Mouse (Mus musculus) megakaryocyte, adult 5-6 weeks (primary cell): ENCODE data around the gene Lmbr1l. TPM values are rescaled to one million over a fixed set of nuclear protein-coding genes. Genes with fewer than 3 reads are reported as not detected.

Source experiments
- ATAC-seq: 2 replicates; pipeline ENCODE4 v1.8.0; 2016; ENCODE audit warnings: mild to moderate bottlenecking, inconsistent platforms; ENCODE audit not compliant: poor library complexity, severe bottlenecking
- total RNA-seq, 2 experiments: library from RNA; stranded (forward) in 1 of 2; stranded (reverse) in 1 of 2; fragments of 153-499, 151-499 nt in 1 of 2; fragments of 221-1000, 200-1000 nt in 1 of 2; gene quantifications; 2 replicates each; pipeline versions ENCODE4 v1.2.3 to v1.2.4; 2015 to 2017

The Lmbr1l gene
- total RNA-seq, 2 experiments from 2014 or later = 11.1 to 28.8 TPM

DNA sequence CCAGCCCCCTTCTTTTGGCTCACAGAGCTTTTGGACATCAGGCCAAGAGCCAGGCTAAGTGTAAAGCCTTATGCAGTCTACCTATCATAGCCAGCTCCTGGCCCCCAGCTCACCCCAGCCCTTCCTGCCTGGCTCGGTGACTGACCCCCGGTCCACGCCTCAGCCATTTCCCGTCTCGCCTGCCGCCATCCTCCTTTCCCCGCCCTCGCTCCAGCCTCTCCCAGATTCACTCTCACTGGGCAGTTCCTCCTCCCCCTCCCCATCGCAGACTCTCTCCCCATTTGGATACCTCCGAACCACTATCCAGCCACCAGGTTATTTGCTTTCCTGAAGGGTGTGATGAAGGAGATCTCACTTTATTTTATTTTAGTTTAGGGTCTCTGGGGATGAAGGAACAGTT, 20.5 kb downstream of the Lmbr1l start:
- ATAC-seq = no peak

DNA sequence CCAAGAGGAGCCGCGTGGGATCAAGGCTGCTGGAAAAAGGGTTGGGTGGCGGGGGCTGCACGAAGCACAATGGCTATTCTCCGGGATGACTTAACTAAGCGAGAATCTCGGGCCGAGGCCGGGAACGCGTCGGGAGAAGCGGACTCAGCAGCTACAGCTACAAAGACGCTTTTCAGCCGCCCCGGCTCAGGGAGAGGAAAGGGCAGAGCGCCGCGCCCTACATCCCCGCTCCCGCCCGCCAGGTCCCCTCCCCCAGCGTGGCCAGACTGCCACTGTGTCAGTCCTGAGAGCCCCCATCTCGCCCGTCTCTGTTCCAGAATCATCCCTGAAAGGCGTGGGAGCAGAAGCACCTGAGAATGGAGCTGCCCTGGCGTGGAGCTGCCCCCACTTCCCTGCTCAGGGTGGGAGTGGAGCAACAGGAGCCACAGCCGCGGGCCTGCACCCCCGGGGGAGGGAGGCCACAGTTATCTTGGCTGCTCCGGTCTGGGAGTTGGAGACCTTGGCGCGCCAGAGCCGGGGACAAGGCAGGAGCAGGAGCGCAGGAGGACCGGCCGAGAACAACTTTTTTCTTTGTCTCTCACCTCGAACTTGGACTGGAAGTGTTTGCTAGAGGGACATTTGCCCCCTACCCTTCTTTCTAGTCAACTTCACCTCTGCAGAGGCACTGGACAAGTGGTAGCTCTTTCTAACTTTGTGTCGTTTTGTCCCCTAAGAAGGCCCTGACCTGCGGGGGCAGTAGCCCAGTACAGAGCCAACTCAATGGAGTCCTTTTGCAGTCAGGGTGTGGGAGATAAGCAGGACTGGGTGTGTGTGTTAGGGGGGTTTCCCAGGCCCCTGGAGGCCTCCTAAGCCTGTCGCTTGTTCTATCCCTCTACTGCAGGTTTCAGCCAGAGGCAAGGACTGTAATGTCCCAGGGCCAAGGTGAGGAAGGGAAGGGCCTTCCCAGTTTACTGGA, 22.1 kb downstream of the Lmbr1l start:
- no peak for ATAC-seq

DNA sequence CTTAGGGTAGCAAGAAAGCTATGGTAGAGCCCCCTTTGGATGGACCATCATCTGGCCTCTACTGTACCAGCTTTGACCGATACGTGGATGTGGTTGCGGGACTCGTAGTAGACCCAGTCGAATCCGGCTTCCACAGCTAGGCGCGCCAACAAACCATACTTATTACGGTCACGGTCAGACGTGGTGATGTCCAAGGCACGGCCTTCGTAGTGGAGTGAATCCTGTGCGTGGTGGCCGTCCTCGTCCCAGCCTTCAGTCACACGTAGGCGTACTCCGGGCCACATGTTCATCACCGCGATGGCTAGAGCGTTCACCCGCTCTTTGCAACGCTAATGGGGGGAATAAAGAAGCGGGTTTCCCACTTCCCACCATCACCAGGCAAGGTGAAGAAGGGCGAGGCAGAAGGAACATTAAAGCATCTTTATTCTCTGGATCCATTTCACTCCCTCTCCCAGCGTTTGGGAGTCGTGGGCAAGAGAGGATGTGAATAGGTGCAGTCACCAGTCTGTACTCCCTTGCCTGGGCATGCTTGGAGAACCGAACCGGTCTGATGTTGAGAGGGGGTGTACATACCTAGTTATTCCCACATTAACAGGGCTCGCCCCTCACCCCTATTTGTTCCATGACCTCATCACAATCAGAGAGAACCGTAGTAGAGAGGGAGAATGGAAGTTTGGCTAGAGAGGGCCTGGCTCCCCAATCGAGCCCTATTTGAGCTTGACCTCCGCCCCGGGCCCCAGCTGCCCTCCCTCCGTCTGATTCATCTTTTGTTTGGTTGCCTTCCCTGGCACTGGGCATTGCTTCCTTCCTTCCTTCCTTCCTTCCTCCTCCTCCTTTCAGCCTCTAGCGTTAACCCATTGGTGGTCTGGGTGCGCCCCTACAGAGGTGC, 23.0 kb downstream of the Lmbr1l start:
- ATAC-seq = no peak

DNA sequence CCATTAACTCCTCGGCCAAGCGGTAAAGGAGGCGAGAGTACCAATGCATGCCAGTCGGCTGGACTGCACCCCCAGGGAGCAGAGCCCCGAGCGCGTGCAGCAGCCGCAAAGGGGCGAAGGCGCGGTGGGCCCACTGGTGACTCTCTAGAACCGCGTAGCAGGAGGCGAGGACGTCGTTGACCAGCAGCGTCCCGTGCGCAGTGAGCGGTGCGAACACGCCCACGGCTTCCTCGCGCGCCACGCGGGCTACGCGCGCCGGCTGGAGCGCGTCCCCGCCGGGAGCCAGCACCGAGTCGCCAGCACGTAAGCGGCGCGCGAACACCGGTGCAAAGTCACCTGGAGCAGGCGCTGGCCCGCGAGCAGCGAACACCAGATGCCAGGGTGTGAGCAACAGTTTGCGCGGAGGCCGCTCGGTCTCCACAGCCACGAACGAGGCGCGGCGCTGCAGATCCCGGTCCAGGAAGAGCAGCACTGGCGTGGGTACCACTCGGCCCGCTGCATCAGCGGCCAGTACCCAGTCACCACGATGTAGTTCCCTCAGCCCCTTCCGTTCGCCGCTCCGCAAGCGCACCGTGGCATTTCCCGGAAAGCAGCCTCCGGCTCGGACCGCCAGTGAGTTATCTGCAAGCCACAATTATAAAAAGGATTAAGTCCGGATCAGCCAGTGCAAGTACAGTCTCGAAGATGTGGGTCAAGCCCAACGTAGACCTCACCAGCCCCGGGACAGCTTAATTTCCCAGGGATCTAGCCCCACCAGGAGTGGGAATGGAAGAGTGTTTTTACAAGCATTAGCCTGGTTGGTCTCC, 23.9 kb downstream of the Lmbr1l start, which contains the start of gene Rhebl1:
Rhebl1 (minus strand) TSS at position 601 of the 806 bp plus-strand sequence.
- ATAC-seq = peak; percentile 38

DNA sequence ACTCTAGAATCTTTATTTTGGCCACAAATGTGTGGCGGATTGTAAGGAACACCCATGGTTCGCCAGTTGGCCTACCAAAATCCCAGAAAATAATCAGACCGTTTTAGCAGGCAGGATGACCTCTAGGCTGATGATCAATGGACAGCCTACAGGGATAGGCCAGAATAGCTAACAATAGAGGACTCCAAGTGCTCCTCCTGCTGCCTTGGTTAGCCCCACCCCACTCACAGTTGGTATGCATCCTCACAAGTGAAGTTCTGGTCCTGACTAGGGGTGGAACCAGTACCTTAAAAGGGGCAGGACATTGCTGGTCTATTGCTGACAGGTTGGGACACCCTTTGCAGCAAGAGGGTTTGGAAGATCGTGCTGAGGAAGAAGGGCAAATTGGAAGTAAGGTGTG, 25.0 kb downstream of the Lmbr1l start:
- ATAC-seq = no peak

DNA sequence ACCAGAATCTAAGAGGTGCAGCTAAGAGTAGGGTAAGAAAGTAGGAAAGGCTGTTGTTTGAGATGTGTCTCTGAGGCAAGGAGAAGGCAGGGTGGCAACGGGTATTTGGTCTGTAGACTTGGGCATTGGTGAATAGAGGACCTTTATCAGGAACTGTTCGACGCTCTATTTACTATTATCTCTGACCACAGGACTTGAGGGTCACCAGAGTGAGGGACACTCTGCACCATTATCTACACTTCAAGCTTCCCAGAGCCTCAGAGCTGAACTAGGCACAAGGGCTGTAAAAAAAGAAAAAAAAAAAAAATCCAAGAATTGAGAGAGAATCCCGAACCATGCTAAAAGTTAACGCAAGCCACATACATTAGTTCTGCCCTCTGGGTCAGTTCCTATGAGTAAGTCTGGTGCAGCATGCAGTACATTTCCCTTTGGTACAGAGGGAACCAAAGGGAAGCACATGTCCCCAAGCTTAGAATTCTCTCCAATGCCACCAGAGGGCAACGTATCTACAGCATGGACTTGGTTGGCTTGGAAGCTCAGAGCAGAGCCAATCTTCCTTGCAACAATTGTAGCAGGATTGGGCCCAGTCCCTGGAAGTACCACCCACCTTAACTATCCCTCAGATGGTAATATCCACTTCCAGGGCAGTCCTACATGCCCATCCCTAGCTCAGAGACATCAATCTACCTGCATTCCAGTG, 26.0 kb downstream of the Lmbr1l start:
- peak; percentile 88 for ATAC-seq

DNA sequence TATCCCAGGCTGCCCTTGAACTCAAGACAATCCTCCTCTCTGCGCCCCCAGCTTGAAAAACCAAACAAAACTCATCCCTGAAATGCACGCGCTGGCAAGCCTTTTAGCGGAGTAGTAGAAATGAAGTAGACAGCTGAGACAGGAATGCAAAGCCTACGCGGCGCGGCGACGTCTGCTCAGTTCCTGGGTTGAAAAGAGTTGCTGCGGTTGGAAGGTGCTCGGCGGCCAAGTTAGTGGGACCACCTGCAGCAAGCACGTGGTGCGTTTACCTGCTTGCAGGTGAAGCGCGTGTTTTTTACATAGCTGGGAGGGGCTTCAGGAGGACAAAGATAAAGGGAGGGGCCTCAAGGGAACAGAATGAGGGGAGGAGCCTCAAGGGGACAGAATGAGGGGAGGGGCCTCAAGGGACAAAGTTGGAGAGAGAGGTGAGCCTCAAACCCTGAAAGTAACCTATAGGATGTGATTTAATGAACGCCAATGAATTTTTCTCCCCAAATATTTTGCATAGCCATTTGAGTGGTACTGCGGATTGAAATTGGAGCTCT, 26.8 kb downstream of the Lmbr1l start:
- ATAC-seq = no peak

DNA sequence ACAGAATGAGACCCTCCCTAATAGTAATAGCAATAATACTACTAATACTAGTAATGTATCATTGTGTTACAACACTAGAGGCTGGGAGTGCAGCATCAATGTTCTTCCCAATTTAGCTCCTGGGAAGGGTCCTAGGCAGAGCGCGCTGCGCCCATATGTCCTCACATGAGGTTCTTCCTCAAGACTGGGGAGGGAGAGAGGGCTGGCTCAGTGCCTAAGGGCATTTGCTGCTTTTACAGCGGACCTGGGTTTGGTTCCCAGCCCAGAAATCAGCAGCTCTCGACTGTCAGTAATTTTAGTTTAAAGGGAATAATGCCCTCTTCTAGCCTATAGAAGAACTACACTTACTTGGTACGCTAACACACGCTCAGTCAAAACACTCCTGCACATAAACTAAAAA, 30.5 kb downstream of the Lmbr1l start:
- no peak for ATAC-seq

DNA sequence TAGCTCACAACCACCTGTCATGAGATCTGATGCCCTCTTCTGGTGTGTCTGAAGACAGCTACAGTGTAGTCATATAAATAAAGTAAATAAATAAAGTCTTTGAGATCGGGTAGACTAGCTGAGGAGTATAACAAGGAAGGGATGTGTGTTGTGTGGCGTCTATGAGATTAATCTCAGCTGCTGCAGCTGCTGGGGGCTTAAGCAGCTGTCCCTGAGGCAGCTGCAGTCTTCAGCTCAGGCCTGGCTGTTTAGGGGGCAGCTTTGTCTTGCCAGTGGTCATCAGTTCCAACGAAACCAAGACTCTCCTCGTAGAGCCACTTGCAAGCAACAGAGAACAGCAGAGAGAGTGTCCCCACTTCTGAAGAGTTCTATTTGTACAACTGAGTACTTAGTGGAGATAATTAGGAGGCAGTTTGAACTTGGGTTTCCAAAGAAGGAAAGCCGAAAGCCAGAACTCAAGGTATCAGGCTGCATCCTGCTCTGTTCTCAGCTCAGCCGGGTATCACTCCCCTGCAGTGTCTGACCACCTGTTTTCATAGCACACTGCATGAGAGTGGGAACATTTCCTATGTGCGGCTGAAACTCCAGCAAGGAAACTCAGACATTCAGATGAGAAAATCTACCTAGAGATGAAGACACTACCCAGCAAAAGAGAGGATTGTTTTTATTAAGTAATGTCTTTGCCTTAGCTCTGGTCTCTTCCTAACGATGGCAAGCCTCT, 31.2 kb downstream of the Lmbr1l start:
- no peak for ATAC-seq

DNA sequence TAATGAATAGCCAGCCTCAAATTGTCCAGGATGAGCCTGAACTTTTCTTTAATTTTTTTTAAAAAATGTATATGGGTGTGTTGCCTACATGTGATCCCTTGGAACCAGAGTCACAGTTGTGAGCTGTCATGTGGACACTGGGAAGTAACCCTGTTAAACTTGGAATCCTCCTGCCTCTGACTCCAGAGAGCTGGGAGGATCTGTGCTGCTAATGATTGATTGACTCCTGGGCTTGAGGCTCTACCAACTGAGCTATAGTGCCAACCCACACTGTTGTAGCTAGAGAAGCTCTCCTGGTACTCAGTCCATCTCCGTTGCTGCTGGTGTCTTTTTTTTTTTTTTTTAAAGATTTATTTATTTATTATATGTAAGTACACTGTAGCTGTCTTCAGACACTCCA, 33.9 kb downstream of the Lmbr1l start:
- ATAC-seq = no peak

DNA sequence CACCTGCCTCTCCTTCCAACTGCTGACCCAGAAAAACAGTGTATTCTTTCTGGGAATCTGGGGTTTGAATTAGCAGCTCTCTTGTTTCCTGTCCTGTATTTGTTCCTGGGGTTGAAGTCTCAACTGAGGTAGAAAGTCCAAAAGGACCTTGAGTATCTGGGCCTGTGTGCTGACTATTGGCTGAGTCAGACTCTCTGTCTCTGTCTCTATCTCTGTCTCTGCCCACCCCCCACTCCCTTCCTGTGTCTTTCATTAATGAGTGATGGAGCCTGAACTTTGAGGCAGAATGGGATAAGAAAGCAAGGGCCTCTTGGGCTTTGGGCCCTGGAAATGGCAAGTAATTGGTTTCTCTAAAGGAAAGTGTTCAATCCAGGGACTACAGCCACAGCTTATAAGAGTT, 34.4 kb downstream of the Lmbr1l start:
- no peak for ATAC-seq

DNA sequence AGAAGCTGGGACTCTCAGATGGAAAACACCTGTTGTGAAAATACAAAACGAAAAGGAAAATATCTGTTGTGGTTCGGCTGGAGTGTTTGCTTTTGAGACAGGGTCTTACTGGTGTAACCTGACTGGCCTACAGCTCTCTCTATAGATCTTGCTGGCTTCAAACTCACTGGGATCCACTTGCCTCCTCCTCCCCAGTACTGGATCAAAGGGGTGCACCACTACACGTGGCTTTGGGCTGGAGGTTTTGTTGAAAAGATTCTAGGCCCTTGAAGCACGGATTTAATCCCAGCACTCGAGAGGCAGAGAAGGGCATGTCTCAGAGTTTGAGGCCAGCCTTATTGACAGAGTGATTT, 36.4 kb downstream of the Lmbr1l start:
- ATAC-seq = no peak

DNA sequence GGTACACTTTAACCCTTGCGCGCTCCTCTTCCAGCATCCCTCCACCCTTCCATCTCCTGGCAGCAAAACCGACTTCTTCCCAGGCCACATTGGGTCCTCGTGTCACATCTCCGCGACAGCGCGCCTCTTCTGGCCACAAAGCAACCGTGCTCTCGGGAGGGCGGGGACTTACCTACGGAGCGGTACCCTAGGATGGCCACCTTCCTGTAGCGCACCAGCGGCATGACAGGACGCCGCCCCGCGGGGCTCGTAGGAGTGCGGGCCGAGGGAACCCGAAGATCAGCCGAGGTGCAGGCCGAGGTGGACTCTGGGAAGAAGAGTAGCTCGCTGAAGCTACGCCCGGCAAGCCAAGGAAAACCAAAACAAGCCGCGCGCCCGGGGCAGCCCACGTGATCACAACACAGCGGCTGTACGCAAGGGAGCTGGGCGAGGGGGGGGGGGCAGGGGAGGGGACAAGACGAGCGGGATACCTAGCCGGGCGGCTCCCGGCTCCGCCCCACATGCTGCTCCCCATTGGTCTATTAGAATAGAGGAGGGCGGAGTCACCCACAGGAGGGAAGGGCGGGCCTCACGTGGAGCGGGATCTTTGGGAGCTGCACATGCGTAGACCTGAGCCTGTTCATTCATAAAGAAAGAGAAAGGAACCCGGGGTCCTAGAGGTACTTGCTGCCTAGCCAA, 36.9 kb downstream of the Lmbr1l start:
- ATAC-seq = peak; percentile 93

DNA sequence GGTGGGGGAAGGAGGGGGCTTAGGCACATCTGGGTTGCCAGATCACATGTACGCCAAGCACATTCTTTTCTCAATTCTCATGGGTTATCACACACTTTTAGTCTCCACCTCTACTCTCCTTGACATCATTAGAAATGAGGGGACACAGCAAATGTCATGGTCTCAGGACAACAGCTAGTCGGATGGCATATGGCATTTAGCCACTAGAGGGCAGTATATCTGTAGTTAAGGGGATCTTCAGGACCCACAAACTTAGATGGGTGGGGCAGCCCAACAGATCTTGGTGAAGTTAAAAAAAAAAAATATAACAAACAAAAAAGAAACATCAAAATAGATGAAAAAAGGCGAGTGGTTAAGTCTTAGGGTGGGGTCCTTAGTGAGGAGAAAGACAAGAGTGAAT, 40.7 kb downstream of the Lmbr1l start:
- ATAC-seq = peak; percentile 37; the same call in 1 of the 2 replicates

DNA sequence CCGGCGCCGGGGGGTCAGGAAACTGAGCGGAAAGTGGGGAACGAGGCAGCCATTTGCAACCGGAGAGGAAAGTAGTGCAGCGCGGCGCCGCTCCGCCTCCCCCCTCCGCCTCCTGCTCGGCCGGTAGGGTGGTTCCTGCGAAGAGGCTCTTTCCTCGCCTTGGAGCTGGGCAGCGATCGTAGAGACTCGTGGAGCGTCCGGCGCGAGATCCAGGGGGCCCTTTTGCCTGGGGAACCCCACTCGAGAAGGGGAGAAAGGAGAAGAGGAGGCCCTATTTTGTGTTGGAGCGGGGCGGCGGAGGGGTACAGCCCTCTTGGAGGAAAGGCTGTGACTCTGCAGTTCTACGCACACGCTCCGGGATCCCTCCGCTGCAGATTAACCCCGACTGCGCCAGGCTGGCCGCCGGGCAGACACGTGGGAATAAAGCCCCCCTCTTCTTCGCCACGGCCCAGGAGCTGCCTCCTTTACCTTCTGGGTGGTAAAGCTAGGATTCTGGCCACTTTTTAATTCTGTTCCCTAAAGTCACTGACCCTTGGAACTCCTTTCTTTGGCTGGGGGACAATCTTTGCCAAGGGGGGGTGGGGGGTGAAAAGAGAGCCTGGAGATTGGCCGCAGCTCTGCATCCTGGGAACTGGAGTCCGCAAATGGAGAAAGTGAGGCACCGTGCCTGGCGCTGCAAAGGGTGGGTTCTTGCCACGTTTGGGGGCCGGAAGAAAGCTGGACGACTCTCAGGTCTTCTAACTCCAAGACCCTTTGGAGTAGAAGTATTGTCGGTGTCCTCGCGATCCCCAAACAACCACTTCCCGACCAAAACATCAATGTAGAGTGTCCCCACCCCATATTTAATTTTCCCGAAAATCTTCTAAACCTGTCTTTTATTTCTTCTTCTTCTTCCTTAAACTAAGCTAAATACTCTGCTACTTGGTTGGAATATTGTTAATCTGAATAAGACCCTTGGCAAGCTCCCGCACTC, 45.8 kb downstream of the Lmbr1l start:
- peak; percentile 83 for ATAC-seq

DNA sequence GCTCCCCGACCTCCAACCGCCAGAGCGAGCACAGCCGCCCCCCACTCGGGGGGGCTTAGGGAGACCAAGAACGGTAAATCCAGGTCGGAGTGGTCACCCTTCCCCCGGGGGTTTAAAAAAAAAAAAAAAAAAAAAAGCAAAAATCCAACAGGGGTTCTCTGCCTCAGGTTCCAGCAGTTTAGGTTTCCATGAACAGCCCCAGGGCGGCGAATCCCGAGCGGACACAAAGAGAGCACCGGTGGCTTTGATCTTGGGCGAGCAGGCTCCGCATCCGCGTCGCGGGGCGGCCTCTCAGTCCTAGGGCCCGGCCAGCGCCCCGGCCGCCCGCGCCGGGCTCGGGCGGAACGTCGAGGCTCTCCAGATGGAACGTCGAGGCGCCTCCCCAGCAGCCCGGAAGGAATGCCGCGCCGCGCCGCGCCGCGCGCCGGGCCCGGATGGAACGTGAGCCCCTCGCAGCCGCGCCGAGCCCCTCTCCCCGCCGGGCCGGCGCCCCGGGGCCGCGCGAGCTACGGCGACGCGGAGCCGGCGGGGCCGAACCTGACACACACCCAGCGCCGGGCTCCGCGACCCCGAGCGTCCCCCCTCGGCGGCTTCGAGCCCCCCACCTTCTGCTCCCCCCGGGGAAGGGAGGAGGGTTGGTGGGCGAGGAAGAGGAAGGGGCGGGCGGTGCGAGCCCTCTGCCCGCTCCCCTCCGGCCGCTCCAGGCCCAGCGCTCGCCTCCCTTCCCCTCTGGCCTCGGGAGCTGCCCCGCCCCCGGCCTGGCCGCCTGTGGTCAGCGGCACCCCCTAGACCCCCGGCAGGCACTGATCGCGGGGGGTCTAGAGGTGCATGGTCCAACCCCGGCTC, 46.7 kb downstream of the Lmbr1l start, which contains the start of gene Kmt2d:
Kmt2d (minus strand) TSS at position 135 of the 846 bp plus-strand sequence.
- ATAC-seq = peak; percentile 4; the same call in 1 of the 2 replicates
